Mouse (Mus musculus): ENCODE data around the gene Rtl6. TPM values are rescaled to one million over a fixed set of nuclear protein-coding genes. Genes with fewer than 3 reads are reported as not detected.

Gene Rtl6
- 5.7 and 9.5 TPM in 2 replicates for polyA plus RNA-seq (2014; fragmentation: Nextera tagmentation; extraction: Ambion mirVana)

DNA sequence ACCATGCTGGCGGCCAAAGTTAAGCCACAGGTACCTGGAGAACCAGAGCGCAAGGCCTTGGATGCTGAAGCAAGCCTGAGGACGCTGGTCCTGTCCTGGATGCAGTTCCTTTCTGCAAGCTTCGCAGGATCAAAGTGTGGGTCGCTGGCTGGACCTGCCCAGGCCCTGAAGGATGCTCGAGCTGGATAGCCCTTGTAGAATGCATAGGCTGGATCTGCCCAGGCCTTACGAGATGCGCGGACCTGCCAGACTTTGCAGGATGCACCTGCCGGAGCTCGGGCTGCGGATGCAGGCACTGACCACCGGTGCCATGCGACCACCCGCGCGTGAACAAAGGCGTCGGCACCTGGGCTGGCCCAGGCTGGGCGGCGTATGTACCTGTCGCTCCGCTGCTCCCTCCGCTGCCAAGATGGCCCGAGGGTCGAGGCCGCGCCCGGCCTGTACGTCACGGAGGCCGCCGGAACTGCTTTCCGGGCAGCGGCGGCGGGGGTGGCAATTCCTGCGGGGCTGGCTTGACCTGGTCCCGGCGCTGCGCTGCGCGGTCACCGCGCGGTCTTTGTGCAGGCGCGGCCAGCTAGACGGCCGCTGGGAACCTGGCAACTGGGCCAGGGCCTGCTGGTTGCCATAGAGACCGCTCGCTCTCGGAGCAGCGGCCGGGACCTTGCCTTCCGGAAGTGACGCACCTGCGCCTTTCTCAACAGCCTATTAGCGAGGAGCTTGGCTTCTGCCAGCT is at the start of gene Rtl6:
Gene Rtl6, minus strand, starts transcription at position 635 of the 733 bp plus-strand sequence.
- Histone ChIP-seq H3K9ac (ENCODE audit: low read depth, low read length) (peak within 1 kb of the TSS; percentile 76), H3K4me3 (ENCODE audit: low read length) (peak within 1 kb of the TSS; percentile 59), H3K9me3 (ENCODE audit: control insufficient read depth, low read length) (no peaks in the 10 kb centered on the region), H3K36me3 (ENCODE audit: control insufficient read depth, insufficient read depth, low read length) (peaks cover 6% of the 10 kb centered on the region; the same call in 1 of the 2 replicates), H3K4me1 (ENCODE audit: control insufficient read depth, insufficient read depth, low read length) (no peaks in the 10 kb centered on the region), H3K27me3 (ENCODE audit: control insufficient read depth, insufficient read depth, low read length) (no peaks in the 10 kb centered on the region), H3K27ac (ENCODE audit: low read depth, low read length) (peak within 1 kb of the TSS; percentile 12; the same call in 1 of the 2 replicates), H3K4me2 (replicated peaks; ENCODE audit: low read depth, low read length) (peak within 1 kb of the TSS; percentile 78)
- peak; percentile 97 for ATAC-seq (ENCODE audit: low FRiP score, low TSS enrichment)
- WGBS: 10% methylated on average over 59 of the region's 59 CpGs

DNA sequence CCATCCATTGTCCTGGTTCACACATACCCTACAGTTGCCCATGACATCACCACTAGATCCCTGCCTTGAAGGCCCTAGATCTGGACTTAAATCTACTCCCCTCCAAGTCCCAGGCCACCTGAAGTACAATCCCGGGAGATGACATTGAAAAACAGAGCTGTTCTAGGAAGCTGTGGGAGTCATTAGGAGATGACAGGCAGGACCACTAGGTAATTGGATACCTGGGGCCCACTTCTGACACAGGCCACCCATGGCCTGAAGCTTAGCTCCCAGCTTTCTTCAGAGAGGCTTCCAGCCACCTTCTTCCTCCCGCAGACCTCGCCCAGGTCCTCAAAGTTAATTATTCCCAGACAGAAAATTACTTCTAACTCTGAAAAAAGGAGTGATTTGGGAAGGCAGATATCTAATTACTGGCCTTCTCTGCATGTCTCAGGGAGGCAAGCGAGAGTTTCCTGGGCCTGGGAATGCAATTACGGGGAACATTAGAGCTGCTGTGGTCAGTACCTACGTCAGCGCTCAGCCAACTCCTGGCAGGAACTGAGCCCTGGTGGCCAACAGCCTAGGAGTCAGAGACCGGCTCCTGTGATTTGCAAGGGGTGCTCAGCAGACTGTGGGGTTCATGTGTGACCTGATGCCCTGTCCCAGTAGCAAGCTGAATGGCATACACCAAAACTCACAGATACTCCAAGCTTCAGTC is 45.8 kb upstream of the Rtl6 start:
- Histone ChIP-seq H3K9ac (ENCODE audit: low read depth, low read length) (no peak overlapping the region), H3K27ac (ENCODE audit: low read depth, low read length) (peak overlapping the region; percentile 32; the same call in 1 of the 2 replicates), H3K9me3 (ENCODE audit: control insufficient read depth, low read length) (peaks cover 6% of the 10 kb centered on the region; the same call in 1 of the 2 replicates), H3K36me3 (ENCODE audit: control insufficient read depth, insufficient read depth, low read length) (no peaks in the 10 kb centered on the region), H3K4me2 (replicated peaks; ENCODE audit: low read depth, low read length) (no peak overlapping the region), H3K4me1 (ENCODE audit: control insufficient read depth, insufficient read depth, low read length) (peaks cover 6% of the 10 kb centered on the region), H3K4me3 (ENCODE audit: low read length) (no peak overlapping the region), H3K27me3 (ENCODE audit: control insufficient read depth, insufficient read depth, low read length) (no peaks in the 10 kb centered on the region)
- peak; percentile 80 for ATAC-seq (ENCODE audit: low FRiP score, low TSS enrichment)
- WGBS: 30% methylated on average over 8 of the region's 8 CpGs

DNA sequence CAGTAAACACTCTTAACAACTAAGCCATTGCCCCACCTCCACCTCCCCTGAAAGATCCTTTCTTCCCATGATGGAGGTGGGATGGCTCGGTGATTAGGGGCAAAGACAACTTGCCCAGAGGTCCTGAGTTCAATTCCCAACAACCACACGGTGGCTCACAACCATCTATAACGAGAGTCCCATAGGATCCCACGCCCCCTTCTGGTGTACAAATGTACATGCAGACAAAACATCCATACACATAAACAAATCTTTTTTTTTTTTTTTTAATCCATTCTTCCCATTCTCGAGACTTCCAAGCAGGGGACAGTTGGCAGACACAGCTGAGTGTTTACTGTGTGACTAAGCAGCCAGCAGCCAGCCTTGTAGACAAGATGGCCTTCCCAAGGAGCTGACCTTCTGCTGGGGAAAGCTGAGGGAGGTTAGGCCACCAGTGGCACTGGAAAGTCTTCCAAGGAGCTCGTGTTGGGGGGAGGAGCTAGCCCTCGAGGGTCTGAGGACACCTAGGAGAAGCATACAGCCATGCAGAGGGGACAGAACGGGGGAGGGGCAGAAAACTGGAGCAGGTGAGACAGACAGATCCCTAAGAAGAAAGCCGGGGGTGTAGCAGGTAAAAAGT is 43.5 kb upstream of the Rtl6 start:
- H3K4me3 ChIP-seq (ENCODE audit: low read length): no peak overlapping the region
- no peak overlapping the region for H3K9ac ChIP-seq (ENCODE audit: low read depth, low read length)
- H3K4me2 ChIP-seq (replicated peaks; ENCODE audit: low read depth, low read length): no peak overlapping the region
- H3K36me3 ChIP-seq (ENCODE audit: control insufficient read depth, insufficient read depth, low read length): no peaks in the 10 kb centered on the region
- WGBS: 79% methylated on average over 9 of the region's 9 CpGs
- no peak for ATAC-seq (ENCODE audit: low FRiP score, low TSS enrichment)
- H3K9me3 ChIP-seq (ENCODE audit: control insufficient read depth, low read length): no peaks in the 10 kb centered on the region
- H3K4me1 ChIP-seq (ENCODE audit: control insufficient read depth, insufficient read depth, low read length): peaks cover 6% of the 10 kb centered on the region
- H3K27me3 ChIP-seq (ENCODE audit: control insufficient read depth, insufficient read depth, low read length): no peaks in the 10 kb centered on the region
- no peak overlapping the region for H3K27ac ChIP-seq (ENCODE audit: low read depth, low read length)

DNA sequence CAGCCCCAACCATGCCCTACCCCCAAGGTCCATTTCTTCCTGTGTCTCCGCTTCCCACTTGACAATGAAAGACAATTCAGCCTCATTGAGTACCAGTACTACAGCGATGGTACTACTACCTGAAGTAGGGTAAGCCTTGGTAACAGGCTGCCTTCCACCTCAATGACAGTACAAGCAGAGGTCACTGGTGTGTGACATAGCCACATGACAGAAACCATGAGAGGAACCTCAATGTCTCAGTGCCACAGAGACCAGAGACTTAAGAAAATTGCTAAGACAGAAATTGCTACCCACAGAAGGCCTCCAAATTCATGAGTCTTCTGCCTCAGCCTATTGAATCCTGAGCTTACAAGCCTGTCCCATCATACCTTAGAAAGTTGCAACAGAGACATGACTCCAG is 41.3 kb upstream of the Rtl6 start:
- peaks cover 7% of the 10 kb centered on the region for H3K4me1 ChIP-seq (ENCODE audit: control insufficient read depth, insufficient read depth, low read length)
- H3K9ac ChIP-seq (ENCODE audit: low read depth, low read length): no peak overlapping the region
- WGBS: 93% methylated on average over 2 of the region's 2 CpGs
- H3K27me3 ChIP-seq (ENCODE audit: control insufficient read depth, insufficient read depth, low read length): no peaks in the 10 kb centered on the region
- no peak overlapping the region for H3K4me3 ChIP-seq (ENCODE audit: low read length)
- H3K9me3 ChIP-seq (ENCODE audit: control insufficient read depth, low read length): no peaks in the 10 kb centered on the region
- no peak for ATAC-seq (ENCODE audit: low FRiP score, low TSS enrichment)
- H3K4me2 ChIP-seq (replicated peaks; ENCODE audit: low read depth, low read length): no peak overlapping the region
- no peaks in the 10 kb centered on the region for H3K36me3 ChIP-seq (ENCODE audit: control insufficient read depth, insufficient read depth, low read length)
- no peak overlapping the region for H3K27ac ChIP-seq (ENCODE audit: low read depth, low read length)

DNA sequence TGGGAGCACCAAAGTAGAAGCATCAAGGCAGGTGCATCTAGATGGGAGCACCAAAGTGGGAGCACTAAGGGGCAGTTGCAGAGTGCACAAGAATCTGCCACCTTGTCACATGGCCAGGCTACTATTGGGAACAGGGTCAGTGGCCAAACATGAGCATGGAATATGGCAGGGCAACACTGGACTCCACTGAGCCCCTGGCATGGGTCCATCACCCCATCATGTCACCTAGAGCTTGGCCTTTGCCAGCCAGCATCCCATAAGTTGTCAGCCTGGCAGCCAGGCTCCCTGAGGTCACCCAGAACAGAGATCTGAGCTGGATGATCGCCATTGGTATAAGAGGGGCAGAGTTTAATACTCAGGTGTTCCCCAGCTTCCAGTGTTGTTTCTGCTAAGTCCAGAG is 40.2 kb upstream of the Rtl6 start:
- Histone ChIP-seq H3K4me3 (ENCODE audit: low read length) (no peak overlapping the region), H3K9ac (ENCODE audit: low read depth, low read length) (no peak overlapping the region), H3K27me3 (ENCODE audit: control insufficient read depth, insufficient read depth, low read length) (no peaks in the 10 kb centered on the region), H3K4me2 (replicated peaks; ENCODE audit: low read depth, low read length) (no peak overlapping the region), H3K4me1 (ENCODE audit: control insufficient read depth, insufficient read depth, low read length) (peaks cover 4% of the 10 kb centered on the region; the same call in 1 of the 2 replicates), H3K27ac (ENCODE audit: low read depth, low read length) (no peak overlapping the region), H3K36me3 (ENCODE audit: control insufficient read depth, insufficient read depth, low read length) (no peaks in the 10 kb centered on the region), H3K9me3 (ENCODE audit: control insufficient read depth, low read length) (no peaks in the 10 kb centered on the region)
- ATAC-seq (ENCODE audit: low FRiP score, low TSS enrichment): no peak
- WGBS: 82% methylated on average over 1 of the region's 1 CpGs

DNA sequence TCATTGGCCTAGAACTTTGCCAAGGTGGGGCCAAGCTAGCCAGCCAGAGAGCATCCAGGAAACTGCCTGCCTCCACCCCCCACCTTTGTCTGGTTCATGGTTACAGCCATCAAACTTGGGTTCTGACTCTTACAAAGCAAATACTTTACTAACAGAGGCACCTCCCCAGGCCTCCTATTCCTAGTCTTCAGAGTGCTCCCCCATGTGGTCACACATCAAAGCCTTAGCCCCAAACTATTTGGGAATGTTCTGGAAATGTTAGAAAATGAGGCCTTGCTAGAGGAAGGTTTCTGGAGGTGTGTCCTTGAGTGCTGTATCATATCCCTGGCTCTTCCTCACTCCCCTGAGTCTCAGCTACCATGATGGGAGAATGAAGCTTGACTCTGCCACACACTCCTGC is 39.4 kb upstream of the Rtl6 start:
- H3K9ac ChIP-seq (ENCODE audit: low read depth, low read length): no peak overlapping the region
- peaks cover 4% of the 10 kb centered on the region; the same call in 1 of the 2 replicates for H3K4me1 ChIP-seq (ENCODE audit: control insufficient read depth, insufficient read depth, low read length)
- no peak overlapping the region for H3K4me3 ChIP-seq (ENCODE audit: low read length)

DNA sequence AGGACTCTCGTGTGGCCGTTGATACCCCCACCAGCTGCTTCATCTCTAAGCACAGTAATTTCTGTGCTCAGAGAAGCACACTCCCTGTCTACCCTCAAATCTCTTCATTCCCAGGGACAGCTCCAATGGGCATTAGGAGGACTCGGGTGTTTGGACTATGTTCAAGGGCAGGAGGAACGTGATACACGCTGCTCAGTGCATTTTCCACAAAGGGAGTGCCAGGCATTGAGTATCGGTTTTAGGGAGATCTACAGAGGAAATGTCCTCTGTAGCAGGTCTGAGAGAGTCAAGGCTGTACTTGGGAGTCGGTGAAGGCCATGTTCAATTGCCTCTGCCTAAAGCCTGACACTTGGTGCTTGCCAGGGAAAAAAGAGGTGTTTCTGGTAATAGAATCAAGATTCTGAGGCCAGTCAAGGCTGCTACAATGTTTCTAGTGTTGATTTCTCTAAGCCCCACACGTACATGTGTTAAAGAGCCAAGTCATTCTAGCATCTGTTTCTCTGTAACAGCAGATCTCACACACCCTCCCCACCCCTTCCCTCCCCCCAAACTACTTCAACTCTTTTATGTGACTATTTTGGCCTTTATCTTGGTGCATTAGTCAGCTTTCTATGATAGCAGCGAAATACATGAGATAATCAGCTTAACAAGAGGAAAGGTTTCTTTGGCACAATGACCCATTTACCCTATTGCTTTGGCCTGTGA is 37.8 kb upstream of the Rtl6 start:
- 59% methylated on average over 9 of the region's 9 CpGs for WGBS
- H3K4me2 ChIP-seq (replicated peaks; ENCODE audit: low read depth, low read length): no peak overlapping the region
- H3K4me3 ChIP-seq (ENCODE audit: low read length): no peak overlapping the region
- H3K4me1 ChIP-seq (ENCODE audit: control insufficient read depth, insufficient read depth, low read length): peaks cover 4% of the 10 kb centered on the region; the same call in 1 of the 2 replicates
- H3K9me3 ChIP-seq (ENCODE audit: control insufficient read depth, low read length): no peaks in the 10 kb centered on the region
- ATAC-seq (ENCODE audit: low FRiP score, low TSS enrichment): no peak
- H3K36me3 ChIP-seq (ENCODE audit: control insufficient read depth, insufficient read depth, low read length): no peaks in the 10 kb centered on the region
- no peaks in the 10 kb centered on the region for H3K27me3 ChIP-seq (ENCODE audit: control insufficient read depth, insufficient read depth, low read length)
- no peak overlapping the region for H3K9ac ChIP-seq (ENCODE audit: low read depth, low read length)
- H3K27ac ChIP-seq (ENCODE audit: low read depth, low read length): no peak overlapping the region

More for the DNA sequence above, 39.4 kb upstream of the Rtl6 start:
- Histone ChIP-seq H3K9me3 (ENCODE audit: control insufficient read depth, low read length) (no peaks in the 10 kb centered on the region), H3K36me3 (ENCODE audit: control insufficient read depth, insufficient read depth, low read length) (no peaks in the 10 kb centered on the region), H3K4me2 (replicated peaks; ENCODE audit: low read depth, low read length) (no peak overlapping the region), H3K27me3 (ENCODE audit: control insufficient read depth, insufficient read depth, low read length) (no peaks in the 10 kb centered on the region), H3K27ac (ENCODE audit: low read depth, low read length) (no peak overlapping the region)
- ATAC-seq (ENCODE audit: low FRiP score, low TSS enrichment): no peak

DNA sequence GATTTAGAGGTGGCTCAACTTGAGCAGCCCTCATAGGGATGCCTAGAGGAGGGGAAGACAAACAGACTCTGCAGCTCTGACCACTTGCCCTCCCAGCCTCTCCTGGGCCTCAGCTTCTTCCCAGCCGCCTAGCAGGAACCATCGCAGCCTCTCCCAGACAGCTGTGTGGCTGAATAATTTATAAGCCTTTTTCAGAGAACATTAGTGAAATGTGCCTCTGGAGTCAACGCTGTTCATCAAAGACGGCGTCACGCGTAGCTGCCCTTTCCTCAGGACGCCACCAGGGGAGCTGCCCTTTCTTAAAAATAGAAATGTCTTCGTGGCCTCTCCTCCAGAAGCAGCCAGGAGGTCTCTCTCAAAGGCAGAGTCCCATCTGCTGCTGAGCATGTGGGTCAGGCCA is 35.9 kb upstream of the Rtl6 start:
- Histone ChIP-seq H3K9me3 (ENCODE audit: control insufficient read depth, low read length) (no peaks in the 10 kb centered on the region), H3K27me3 (ENCODE audit: control insufficient read depth, insufficient read depth, low read length) (no peaks in the 10 kb centered on the region), H3K4me3 (ENCODE audit: low read length) (no peak overlapping the region), H3K4me1 (ENCODE audit: control insufficient read depth, insufficient read depth, low read length) (peaks cover 4% of the 10 kb centered on the region; the same call in 1 of the 2 replicates), H3K9ac (ENCODE audit: low read depth, low read length) (no peak overlapping the region), H3K4me2 (replicated peaks; ENCODE audit: low read depth, low read length) (no peak overlapping the region), H3K27ac (ENCODE audit: low read depth, low read length) (no peak overlapping the region), H3K36me3 (ENCODE audit: control insufficient read depth, insufficient read depth, low read length) (no peaks in the 10 kb centered on the region)
- ATAC-seq (ENCODE audit: low FRiP score, low TSS enrichment): no peak
- WGBS: 11% methylated on average over 9 of the region's 9 CpGs

All from kidney, embryonic 14.5 days (tissue).